Mouse (Mus musculus) thymus, postnatal 25 days (tissue): Measurements from ENCODE around the gene Gstm4.
"Not testable (repeated sequence)": the region's sequence is repeated elsewhere in the genome, so short reads cannot be mapped to it uniquely, and the experiment has no call there.

Experiments used
- DNase-seq: peaks from one replicate; pipeline ENCODE4 v3.0.0; 2022

Gstm4 gene

DNA sequence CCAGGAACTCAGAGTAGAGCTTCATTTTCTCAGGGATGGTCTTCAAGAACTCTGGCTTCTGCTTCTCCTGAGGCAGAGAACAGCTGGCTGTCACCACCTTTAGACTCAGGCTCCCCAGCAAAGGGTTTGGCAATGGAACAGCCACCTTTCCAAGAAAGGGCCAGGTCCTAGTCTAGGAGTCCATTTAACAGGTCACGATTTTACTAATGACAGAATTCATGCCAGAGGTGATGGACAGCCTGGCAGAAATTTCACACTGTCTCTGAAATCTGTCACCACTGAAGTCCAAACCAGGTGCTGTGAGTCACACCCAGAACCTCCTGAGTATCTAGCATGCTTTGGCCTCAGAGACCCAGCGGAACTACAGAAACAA is 29.7 kb downstream of the Gstm4 start:
- DNase-seq, result no peak

- DNase-seq, result no peak
Measured at GRCm38 (mm10) chr3:108014098-108014973, 30.4 kb downstream of the Gstm4 start.

GRCm38 (mm10) chr3:108013331-108013871 is 31.3 kb downstream of the Gstm4 start:
- DNase-seq, result no peak

- no peak for DNase-seq
Measured at GRCm38 (mm10) chr3:108011558-108011957, 33.1 kb downstream of the Gstm4 start.

GRCm38 (mm10) chr3:108010286-108010685 is 34.4 kb downstream of the Gstm4 start:
- no peak for DNase-seq

- DNase-seq, result no peak
Measured at GRCm38 (mm10) chr3:108002021-108002420, 42.7 kb downstream of the Gstm4 start.

DNA sequence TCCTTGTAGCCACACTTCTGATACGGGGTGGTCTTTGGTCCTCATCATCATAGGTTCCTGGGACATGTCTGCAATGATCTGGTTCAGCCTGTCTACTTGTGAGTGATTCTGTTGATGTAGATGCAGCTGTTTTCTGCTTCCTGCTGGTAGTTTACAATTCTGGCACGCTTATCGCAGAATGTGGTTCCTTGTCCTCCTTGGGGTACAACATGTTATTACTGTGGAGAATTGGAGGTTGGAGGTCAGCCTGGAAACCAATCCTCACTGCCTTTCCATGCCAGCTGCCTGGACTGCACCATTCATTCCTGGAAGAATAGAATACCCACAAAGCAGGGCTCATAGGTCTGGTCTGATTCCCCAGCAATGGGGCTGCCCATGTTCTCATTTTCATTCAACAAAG is 45.2 kb downstream of the Gstm4 start:
- DNase-seq, result no peak

DNA sequence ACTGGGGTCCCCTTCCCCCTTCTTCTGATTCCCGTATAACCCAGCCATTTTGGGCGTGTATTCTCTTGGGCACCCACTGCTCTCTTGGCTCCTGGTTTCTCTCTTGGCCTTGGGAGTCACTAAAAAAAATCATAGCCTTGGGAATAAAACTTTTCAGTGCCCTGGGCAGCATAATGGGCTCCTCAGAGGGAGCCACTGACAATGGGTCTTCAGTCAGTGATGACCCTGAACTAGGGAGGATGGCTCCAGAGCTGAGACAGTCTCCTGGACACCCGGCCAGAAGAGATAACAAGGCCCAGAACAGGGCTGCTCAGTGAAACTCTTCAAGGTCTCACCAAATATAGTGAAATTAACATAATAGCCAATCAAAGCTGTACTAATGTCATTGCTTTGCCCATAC is 46.1 kb downstream of the Gstm4 start:
- no peak for DNase-seq

GRCm38 (mm10) chr3:107996576-107996975 is 48.1 kb downstream of the Gstm4 start:
- no peak for DNase-seq

GRCm38 (mm10) chr3:107995974-107996373 is 48.7 kb downstream of the Gstm4 start:
- not testable (repeated sequence) for DNase-seq
